Mouse (Mus musculus) ES-Bruce4 (cell line): ENCODE measurements around the gene Ppdpf.

Experiments used
- CTCF ChIP-seq: IDR thresholded peaks from one replicate; pipeline ENCODE4 v1.8.1; 2011; ENCODE audit warnings: low read depth, low read length
- EP300 ChIP-seq: IDR thresholded peaks from 2 replicates; pipeline ENCODE4 v1.6.1; 2011; ENCODE audit warnings: low read depth, low read length; ENCODE audit not compliant: insufficient read depth
- POLR2A ChIP-seq: IDR thresholded peaks from one replicate; pipeline ENCODE4 v1.8.1; 2011; ENCODE audit warnings: low read length; ENCODE audit not compliant: insufficient read depth

DNA sequence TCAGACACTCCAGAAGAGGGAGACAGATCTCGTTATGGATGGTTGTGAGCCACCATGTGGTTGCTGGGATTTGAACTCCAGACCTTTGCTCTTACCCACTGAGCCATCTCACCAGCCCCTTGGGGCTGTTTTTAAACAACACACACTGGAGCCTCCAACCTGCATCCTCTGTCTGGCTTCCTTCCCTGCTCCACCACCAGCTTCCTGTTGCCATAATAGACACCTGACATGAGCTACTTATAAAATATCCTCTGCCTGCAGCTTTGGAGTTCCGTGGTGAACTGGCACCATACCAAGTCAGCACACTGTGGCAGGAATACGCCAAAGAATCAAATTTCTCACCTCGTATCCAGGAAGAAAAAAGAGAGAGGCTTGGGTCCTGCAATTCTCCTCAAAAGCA is 26.2 kb upstream of the Ppdpf start:
- no peak for TF ChIP-seq POLR2A
- no peak for TF ChIP-seq CTCF
- TF ChIP-seq EP300, result no peak
